Mouse (Mus musculus) intestine, embryonic 14.5 days (tissue): ENCODE data around the gene Hnrnpr. TPM values are rescaled to one million over a fixed set of nuclear protein-coding genes. Genes with fewer than 3 reads are reported as not detected.

Experiments used
- ATAC-seq: fragments of 200-750 bp; cut with Nextera tagmentation; replicated peaks from 2 replicates; pipeline ENCODE4 v1.8.0; 2017; ENCODE audit warnings: low read depth, moderate number of reproducible peaks, moderate TSS enrichment, moderate library complexity; ENCODE audit not compliant: low FRiP score, low TSS enrichment
- DNase-seq: peaks from one replicate; pipeline ENCODE4 v3.0.0-alpha.2; 2018; ENCODE audit warnings: low spot score
- H3K27ac ChIP-seq: fragments of 300-500 bp; sonication (generic); 2 replicates; pipeline ENCODE4 v1.5.1; 2014; ENCODE audit warnings: low read depth, mild to moderate bottlenecking, control low read depth
- H3K27me3 ChIP-seq: fragments of 300-500 bp; sonication (generic); replicated peaks from 2 replicates; pipeline ENCODE4 v1.6.1; 2014; ENCODE audit warnings: low read length, control low read depth; ENCODE audit not compliant: control insufficient read depth, insufficient read depth
- H3K36me3 ChIP-seq: fragments of 300-500 bp; sonication (generic); 2 replicates; pipeline ENCODE4 v1.6.1; 2014; ENCODE audit warnings: low read length, control low read depth; ENCODE audit not compliant: control insufficient read depth, insufficient read depth
- H3K4me1 ChIP-seq: fragments of 300-500 bp; sonication (generic); replicated peaks from 2 replicates; pipeline ENCODE4 v1.6.1; 2014; ENCODE audit warnings: low read length, control low read depth, mixed read lengths; ENCODE audit not compliant: control insufficient read depth, insufficient read depth
- H3K4me2 ChIP-seq: fragments of 300-500 bp; sonication (generic); 2 replicates; pipeline ENCODE4 v1.6.1; 2014; ENCODE audit warnings: low read length
- H3K4me3 ChIP-seq: fragments of 300-500 bp; sonication (generic); 2 replicates; pipeline ENCODE4 v1.5.1; 2014; ENCODE audit warnings: low read depth, low read length, control low read depth, mixed read lengths
- H3K9ac ChIP-seq: fragments of 300-500 bp; sonication (generic); 2 replicates; pipeline ENCODE4 v1.6.1; 2014; ENCODE audit warnings: mild to moderate bottlenecking, low read length
- H3K9me3 ChIP-seq: fragments of 300-500 bp; sonication (generic); 2 replicates; pipeline ENCODE4 v1.6.1; 2016; ENCODE audit warnings: low read length, control low read depth; ENCODE audit not compliant: control insufficient read depth
- WGBS: fragments of 180-500 bp; shearing (Covaris S2); extraction: QIAGEN DNeasy Blood & Tissue Kit; methylation state at CpG from one replicate; pipeline ENCODE4 v1.1.7; 2014; 5-methylcytosine and 5-hydroxymethylcytosine counted together
- polyA plus RNA-seq: library from polyadenylated mRNA; unstranded; fragments of >200 nt; fragmentation: Nextera tagmentation; extraction: Ambion mirVana; gene quantifications from 2 replicates; pipeline ENCODE4 v1.2.1, GENCODE M21; 2014

Gene Hnrnpr
- polyA plus RNA-seq, 1 experiment from 2014 or later, result 128 TPM

GRCm38 (mm10) chr4:136312616-136313015 lies 1.9 kb downstream of the Hnrnpr start:
- ATAC-seq, result no peak
- DNase-seq, result no peak
- H3K27me3 ChIP-seq, result no peaks in the 10 kb centered on the region

GRCm38 (mm10) chr4:136317667-136318066 lies 6.9 kb downstream of the Hnrnpr start:
- Histone ChIP-seq H3K4me1 (peaks cover 21% of the 10 kb centered on the region), H3K4me3 (no peak overlapping the region), H3K27ac (no peak overlapping the region), H3K36me3 (peaks cover 65% of the 10 kb centered on the region), H3K9ac (no peak overlapping the region), H3K4me2 (no peak overlapping the region), H3K9me3 (no peaks in the 10 kb centered on the region), H3K27me3 (no peaks in the 10 kb centered on the region)
- no peak for ATAC-seq
- 94% methylated on average over 4 of the region's 4 CpGs for WGBS
- no peak for DNase-seq

More at GRCm38 (mm10) chr4:136312616-136313015, 1.9 kb downstream of the Hnrnpr start:
- peak overlapping the region; percentile 100 for H3K9ac ChIP-seq
- peaks cover 15% of the 10 kb centered on the region for H3K36me3 ChIP-seq
- H3K4me3 ChIP-seq, result peak overlapping the region; percentile 99
- peaks cover 35% of the 10 kb centered on the region for H3K4me1 ChIP-seq
- no peaks in the 10 kb centered on the region for H3K9me3 ChIP-seq
- peak overlapping the region; percentile 80 for H3K4me2 ChIP-seq
- H3K27ac ChIP-seq, result no peak overlapping the region
- 15% methylated on average over 4 of the region's 4 CpGs for WGBS

GRCm38 (mm10) chr4:136320016-136320415 lies 9.3 kb downstream of the Hnrnpr start:
- ATAC-seq (no peak), DNase-seq (no peak)
- peaks cover 84% of the 10 kb centered on the region for H3K36me3 ChIP-seq
- H3K4me3 ChIP-seq, result no peak overlapping the region
- no peak overlapping the region for H3K9ac ChIP-seq
- no peak overlapping the region for H3K27ac ChIP-seq
- H3K27me3 ChIP-seq, result no peaks in the 10 kb centered on the region
- H3K4me2 ChIP-seq, result no peak overlapping the region
- H3K9me3 ChIP-seq, result no peaks in the 10 kb centered on the region
- WGBS, result 85% methylated on average over 4 of the region's 4 CpGs
- peaks cover 1% of the 10 kb centered on the region; the same call in 1 of the 2 replicates for H3K4me1 ChIP-seq

GRCm38 (mm10) chr4:136324226-136324625 lies 13.5 kb downstream of the Hnrnpr start:
- H3K27me3 ChIP-seq, result no peaks in the 10 kb centered on the region
- no peaks in the 10 kb centered on the region for H3K9me3 ChIP-seq
- H3K9ac ChIP-seq, result no peak overlapping the region
- H3K4me2 ChIP-seq, result no peak overlapping the region
- H3K36me3 ChIP-seq, result peaks cover 92% of the 10 kb centered on the region
- ATAC-seq (no peak), DNase-seq (no peak)
- no peak overlapping the region for H3K4me3 ChIP-seq
- no peak overlapping the region for H3K27ac ChIP-seq
- no peaks in the 10 kb centered on the region for H3K4me1 ChIP-seq
- WGBS, result 65% methylated on average over 2 of the region's 2 CpGs

- H3K36me3 ChIP-seq, result peaks cover 90% of the 10 kb centered on the region
- ATAC-seq (no peak), DNase-seq (no peak)
- no peaks in the 10 kb centered on the region for H3K4me1 ChIP-seq
- no peaks in the 10 kb centered on the region for H3K27me3 ChIP-seq
- no peak overlapping the region for H3K9ac ChIP-seq
- 81% methylated on average over 5 of the region's 5 CpGs for WGBS
- no peak overlapping the region for H3K4me3 ChIP-seq
- H3K4me2 ChIP-seq, result no peak overlapping the region
- H3K27ac ChIP-seq, result no peak overlapping the region
- no peaks in the 10 kb centered on the region for H3K9me3 ChIP-seq
Measured at GRCm38 (mm10) chr4:136327238-136327637, 16.5 kb downstream of the Hnrnpr start.

GRCm38 (mm10) chr4:136328115-136328514 lies 17.4 kb downstream of the Hnrnpr start:
- no peak overlapping the region for H3K4me3 ChIP-seq
- H3K9ac ChIP-seq, result no peak overlapping the region
- H3K4me1 ChIP-seq, result no peaks in the 10 kb centered on the region
- peaks cover 90% of the 10 kb centered on the region for H3K36me3 ChIP-seq
- ATAC-seq (no peak), DNase-seq (no peak)
- no peaks in the 10 kb centered on the region for H3K27me3 ChIP-seq
- no peaks in the 10 kb centered on the region for H3K9me3 ChIP-seq
- H3K27ac ChIP-seq, result no peak overlapping the region
- no peak overlapping the region for H3K4me2 ChIP-seq

- Histone ChIP-seq H3K9me3 (no peaks in the 10 kb centered on the region), H3K36me3 (peaks cover 95% of the 10 kb centered on the region), H3K4me3 (no peak overlapping the region), H3K4me1 (no peaks in the 10 kb centered on the region), H3K27ac (no peak overlapping the region), H3K27me3 (no peaks in the 10 kb centered on the region), H3K9ac (no peak overlapping the region), H3K4me2 (no peak overlapping the region)
- no peak for DNase-seq
- ATAC-seq, result no peak
- 91% methylated on average over 3 of the region's 3 CpGs for WGBS
Measured at GRCm38 (mm10) chr4:136331709-136332108, 21.0 kb downstream of the Hnrnpr start.

GRCm38 (mm10) chr4:136333191-136333590 lies 22.4 kb downstream of the Hnrnpr start:
- Histone ChIP-seq H3K9ac (no peak overlapping the region), H3K27ac (no peak overlapping the region), H3K4me2 (no peak overlapping the region), H3K4me3 (no peak overlapping the region), H3K4me1 (no peaks in the 10 kb centered on the region), H3K9me3 (no peaks in the 10 kb centered on the region), H3K27me3 (no peaks in the 10 kb centered on the region), H3K36me3 (peaks cover 95% of the 10 kb centered on the region)
- no peak for ATAC-seq
- DNase-seq, result no peak
- WGBS, result 80% methylated on average over 3 of the region's 3 CpGs

- H3K4me3 ChIP-seq, result no peak overlapping the region
- no peak overlapping the region for H3K27ac ChIP-seq
- H3K27me3 ChIP-seq, result no peaks in the 10 kb centered on the region
- no peak overlapping the region for H3K4me2 ChIP-seq
- ATAC-seq (no peak), DNase-seq (no peak)
- H3K9ac ChIP-seq, result no peak overlapping the region
- H3K4me1 ChIP-seq, result no peaks in the 10 kb centered on the region
- H3K36me3 ChIP-seq, result peaks cover 89% of the 10 kb centered on the region
- no peaks in the 10 kb centered on the region for H3K9me3 ChIP-seq
- WGBS, result 73% methylated on average over 2 of the region's 2 CpGs
Measured at GRCm38 (mm10) chr4:136335065-136335464, 24.3 kb downstream of the Hnrnpr start.
